Mouse (Mus musculus): ENCODE data around the gene Scarb1. TPM values are rescaled to one million over a fixed set of nuclear protein-coding genes. Genes with fewer than 3 reads are reported as not detected.
"Not testable (repeated sequence)": the region's sequence is repeated elsewhere in the genome, so short reads cannot be mapped to it uniquely, and the experiment has no call there.

Scarb1 gene
- polyA plus RNA-seq (2012; ENCODE audit: insufficient read depth, insufficient read length, missing spikeins): 18.6 and 30.7 TPM in 2 replicates

DNA sequence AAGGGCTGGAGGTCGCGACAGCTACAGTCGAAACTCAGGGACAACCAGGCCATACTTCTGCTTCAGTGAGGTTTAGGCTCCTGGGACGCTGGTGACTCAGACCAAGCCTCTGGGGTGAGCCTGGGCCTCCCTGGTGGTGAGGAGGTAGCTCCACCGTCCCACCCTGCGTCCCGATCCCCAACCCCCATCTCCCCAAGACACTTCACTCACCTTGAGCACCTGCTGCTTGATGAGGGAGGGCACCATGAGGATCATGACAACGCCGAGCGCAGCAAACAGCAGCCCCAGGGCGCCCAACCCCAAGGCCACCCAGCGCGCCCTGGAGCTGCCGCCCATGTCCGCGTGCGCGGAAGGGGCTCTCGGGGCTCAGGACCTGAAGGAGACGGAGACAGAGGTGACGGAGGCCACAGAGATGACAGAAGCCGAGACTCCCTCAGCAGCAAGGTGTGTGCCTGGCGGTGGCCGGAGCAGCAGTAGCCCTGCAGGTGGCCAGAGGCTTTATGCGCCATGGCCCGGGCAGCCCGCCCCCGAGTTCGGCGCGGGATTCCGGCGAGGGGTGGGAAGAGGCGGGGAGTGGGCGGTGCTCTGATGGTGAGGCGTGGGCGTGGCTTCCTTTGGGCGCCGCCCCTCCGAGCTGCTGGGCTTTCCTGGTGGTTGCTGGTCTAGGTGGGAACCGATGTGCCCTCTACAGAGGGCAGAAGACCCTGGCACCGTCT, at the start of gene Scarb1:
Gene Scarb1 (minus strand): TSS at position 548 of the 716 bp plus-strand sequence.
- peak within 1 kb of the TSS; percentile 85 for H3K27ac ChIP-seq (replicated peaks; ENCODE audit: low read depth, low read length)
- H3K4me1 ChIP-seq (ENCODE audit: control insufficient read depth, insufficient read depth, insufficient read length, low read length): peaks cover 22% of the 10 kb centered on the region
- peak within 1 kb of the TSS; percentile 94 for H3K4me3 ChIP-seq (ENCODE audit: insufficient read depth, low read depth, low read length)

DNA sequence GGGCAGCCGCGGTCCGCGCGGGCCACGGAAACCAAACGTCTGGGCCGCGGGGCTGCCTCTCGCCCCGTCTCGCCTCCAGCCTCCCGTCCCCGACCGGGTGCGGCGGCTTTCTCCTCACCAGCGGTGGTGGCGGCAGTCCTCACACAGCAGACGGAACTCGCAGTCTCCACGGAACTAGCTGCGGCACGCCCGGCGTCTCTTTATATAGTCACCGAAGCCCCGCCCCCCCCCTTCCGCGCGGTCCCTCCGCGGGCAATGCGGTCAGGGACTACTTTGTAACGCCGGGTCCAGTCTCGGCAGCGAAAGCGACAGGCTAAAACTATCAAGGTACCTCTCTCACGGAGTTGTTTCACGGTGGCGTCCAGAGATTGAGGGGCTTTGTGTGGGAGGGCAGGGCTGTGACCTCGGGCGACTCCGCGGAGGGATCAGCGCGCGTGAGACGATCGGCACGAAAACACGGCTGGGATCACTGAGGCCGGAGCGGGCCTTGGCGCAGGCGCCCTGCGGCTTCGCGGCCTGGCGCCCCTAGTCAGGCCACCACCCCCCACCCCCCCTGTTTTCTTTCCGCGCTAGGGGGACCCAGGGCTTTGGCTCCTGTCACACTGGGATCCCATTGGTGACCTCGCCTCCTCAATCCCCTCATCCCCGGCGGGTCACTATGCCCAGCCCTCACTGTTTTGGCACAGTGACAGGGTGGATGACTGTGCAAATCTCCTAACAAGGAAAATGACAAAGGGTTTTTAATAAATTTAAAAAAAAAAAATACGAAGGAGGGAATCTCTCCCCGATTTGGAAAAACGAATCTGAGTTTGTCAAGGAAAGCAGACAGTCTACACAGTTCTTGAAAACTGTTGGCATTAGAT, 48.9 kb upstream of the Scarb1 start, which contains the start of gene Ubc:
Gene Ubc (minus strand): TSS at position 624 of the 863 bp plus-strand sequence.
- Histone ChIP-seq H3K4me1 (ENCODE audit: control insufficient read depth, insufficient read depth, insufficient read length, low read length) (peaks cover 13% of the 10 kb centered on the region), H3K27ac (replicated peaks; ENCODE audit: low read depth, low read length) (peak within 1 kb of the TSS; percentile 100), H3K4me3 (ENCODE audit: insufficient read depth, low read depth, low read length) (peak within 1 kb of the TSS; percentile 85)

DNA sequence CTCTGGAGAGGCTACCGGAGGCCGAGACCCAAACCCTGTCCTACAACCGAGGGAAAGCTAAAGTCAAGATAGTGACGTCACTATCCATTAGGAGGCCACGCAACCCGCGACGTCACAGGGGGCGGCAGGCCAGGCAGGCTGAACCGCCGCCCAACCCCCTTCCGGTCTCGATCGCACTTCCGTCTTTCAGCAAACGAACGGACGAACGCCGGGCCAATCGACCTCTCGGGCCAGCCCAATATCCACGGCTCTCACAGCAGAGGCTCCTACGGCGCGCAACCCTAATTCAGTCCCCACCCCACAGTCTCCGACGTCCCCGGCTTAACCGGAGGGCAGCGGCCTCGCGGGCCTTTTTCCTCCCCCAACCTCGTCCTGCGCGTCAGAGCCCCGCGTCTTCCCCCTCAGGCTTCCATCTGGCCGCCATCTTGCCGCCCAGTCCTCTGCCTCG, 48.3 kb upstream of the Scarb1 start, which contains the start of gene Gm10382:
Gene Gm10382 (plus strand): TSS at position 192 of the 448 bp plus-strand sequence.
- peaks cover 10% of the 10 kb centered on the region for H3K4me1 ChIP-seq (ENCODE audit: control insufficient read depth, insufficient read depth, insufficient read length, low read length)
- H3K4me3 ChIP-seq (ENCODE audit: insufficient read depth, low read depth, low read length): peak within 1 kb of the TSS; percentile 85
- H3K27ac ChIP-seq (replicated peaks; ENCODE audit: low read depth, low read length): peak within 1 kb of the TSS; percentile 100

DNA sequence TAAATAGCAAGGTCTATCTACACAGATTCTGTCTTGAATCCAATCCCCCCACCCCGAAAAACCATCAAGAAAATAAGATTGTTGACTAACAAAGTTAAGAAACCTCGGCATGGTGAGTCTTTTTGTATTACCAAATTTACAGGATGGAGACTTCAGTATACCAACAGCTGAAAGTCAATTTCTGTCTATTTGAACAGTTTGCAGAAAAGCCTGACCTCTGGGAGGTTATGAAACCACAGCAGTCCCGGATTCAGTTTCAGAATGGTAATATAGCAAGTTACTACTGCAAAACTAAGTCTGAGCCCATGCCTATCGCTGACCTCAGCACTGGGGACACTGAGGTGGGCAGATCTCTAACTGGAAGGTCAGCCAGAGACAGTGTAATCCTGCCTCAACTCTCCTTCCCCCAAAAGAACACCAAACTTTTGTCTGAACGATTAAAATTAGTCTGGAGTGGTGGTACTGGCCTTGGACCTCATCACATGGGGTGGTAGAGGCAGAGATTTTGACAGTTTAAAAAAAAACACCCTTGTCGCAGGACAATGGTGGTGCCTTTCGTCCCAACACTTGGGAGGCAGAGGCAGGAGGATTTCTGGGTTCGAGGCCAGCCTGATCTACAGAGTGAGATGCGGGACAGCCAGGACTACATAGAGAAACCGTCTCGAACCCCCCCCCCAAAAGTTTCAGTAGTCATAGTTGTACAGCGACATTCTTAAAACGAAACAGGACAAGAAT, 47.6 kb upstream of the Scarb1 start:
- Histone ChIP-seq H3K27ac (replicated peaks; ENCODE audit: low read depth, low read length) (peak overlapping the region; percentile 100), H3K4me3 (ENCODE audit: insufficient read depth, low read depth, low read length) (peak overlapping the region; percentile 85), H3K4me1 (ENCODE audit: control insufficient read depth, insufficient read depth, insufficient read length, low read length) (peaks cover 7% of the 10 kb centered on the region; the same call in 1 of the 2 replicates)

DNA sequence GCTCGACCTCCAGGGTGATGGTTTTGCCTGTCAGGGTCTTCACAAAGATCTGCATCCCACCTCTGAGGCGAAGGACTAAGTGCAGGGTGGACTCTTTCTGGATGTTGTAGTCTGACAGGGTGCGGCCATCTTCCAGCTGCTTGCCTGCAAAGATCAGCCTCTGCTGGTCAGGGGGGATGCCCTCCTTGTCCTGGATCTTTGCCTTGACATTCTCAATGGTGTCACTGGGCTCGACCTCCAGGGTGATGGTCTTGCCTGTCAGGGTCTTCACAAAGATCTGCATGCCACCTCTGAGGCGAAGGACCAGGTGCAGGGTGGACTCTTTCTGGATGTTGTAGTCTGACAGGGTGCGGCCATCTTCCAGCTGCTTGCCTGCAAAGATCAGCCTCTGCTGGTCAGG, 46.4 kb upstream of the Scarb1 start:
- H3K4me1 ChIP-seq (ENCODE audit: control insufficient read depth, insufficient read depth, insufficient read length, low read length); H3K27ac ChIP-seq (replicated peaks; ENCODE audit: low read depth, low read length): not testable (repeated sequence)
- peak overlapping the region; percentile 26 for H3K4me3 ChIP-seq (ENCODE audit: insufficient read depth, low read depth, low read length)

DNA sequence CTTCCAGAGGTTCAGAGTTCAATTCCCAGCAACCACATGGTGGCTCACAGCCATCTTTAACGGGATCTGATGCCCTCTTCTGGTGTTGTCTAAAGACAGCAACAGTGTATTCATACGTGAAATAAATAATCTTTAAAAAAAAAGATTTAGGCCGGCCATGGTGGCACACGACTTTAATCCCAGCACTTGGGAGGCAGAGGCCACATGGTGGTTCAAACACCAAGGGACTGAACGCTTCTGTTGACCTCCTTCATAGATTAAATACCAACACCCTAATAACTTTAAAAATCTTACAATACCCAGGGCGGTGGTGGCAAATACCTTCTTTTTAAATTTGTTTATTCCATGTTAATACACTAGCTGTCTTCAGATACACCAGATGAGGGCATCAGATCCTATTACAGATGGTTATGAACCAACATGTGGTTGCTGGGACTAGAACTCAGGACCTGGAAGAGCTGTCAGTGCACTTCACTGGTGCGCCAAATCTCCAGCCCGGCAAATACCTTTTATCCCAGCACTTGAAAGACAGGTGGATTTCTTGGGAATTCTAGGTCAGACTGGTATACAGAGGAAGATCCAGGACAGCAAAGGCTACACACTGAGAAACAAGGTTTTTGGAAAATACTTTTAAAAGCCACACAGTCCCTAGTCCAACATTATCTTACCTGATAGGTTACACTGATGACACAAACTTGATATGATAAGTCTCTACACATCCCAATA, 44.5 kb upstream of the Scarb1 start:
- Histone ChIP-seq H3K4me3 (ENCODE audit: insufficient read depth, low read depth, low read length) (peak overlapping the region; percentile 49), H3K27ac (replicated peaks; ENCODE audit: low read depth, low read length) (no peak overlapping the region), H3K4me1 (ENCODE audit: control insufficient read depth, insufficient read depth, insufficient read length, low read length) (no peaks in the 10 kb centered on the region)

GRCm38 (mm10) chr5:125384512-125385214, 43.8 kb upstream of the Scarb1 start:
- Histone ChIP-seq H3K4me1 (ENCODE audit: control insufficient read depth, insufficient read depth, insufficient read length, low read length) (no peaks in the 10 kb centered on the region), H3K4me3 (ENCODE audit: insufficient read depth, low read depth, low read length) (peak overlapping the region; percentile 49), H3K27ac (replicated peaks; ENCODE audit: low read depth, low read length) (no peak overlapping the region)

DNA sequence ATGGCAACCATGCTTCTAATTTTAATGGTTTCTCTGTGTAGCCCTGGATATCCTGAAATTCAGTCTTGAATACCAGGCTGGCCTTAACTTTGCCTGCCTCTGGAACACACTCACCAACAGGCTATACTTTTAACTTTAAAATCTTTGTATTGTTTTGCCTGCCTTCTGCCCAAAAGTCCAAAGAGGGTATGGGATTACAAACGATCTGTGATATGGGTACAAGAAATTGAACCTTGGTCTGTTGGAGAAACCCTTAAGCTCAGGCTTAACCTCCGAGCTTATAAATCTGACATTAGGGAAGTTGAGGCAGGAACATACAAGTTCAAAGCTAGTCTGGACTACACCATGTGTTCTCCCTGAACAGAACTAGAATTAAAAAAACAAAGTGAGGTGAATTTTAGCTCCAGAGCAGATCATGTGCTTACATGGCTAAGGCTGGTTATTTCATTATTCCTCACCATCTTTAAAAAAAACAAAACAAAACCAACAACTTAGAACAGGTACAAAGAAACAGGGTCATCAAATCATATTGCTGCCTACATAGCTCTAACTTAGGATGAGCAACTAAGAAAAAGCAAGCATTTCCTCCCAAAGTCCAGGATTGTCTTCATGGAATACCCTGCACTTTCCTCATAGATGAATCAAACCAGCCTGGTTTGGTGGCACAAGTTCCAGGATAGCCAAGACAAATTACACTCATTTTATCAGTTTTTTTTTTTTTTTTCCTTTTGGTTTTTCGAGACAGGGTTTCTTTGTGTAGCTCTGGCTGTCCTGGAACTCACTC, 42.9 kb upstream of the Scarb1 start:
- Histone ChIP-seq H3K4me1 (ENCODE audit: control insufficient read depth, insufficient read depth, insufficient read length, low read length) (no peaks in the 10 kb centered on the region), H3K4me3 (ENCODE audit: insufficient read depth, low read depth, low read length) (no peak overlapping the region), H3K27ac (replicated peaks; ENCODE audit: low read depth, low read length) (no peak overlapping the region)

- Histone ChIP-seq H3K4me3 (ENCODE audit: insufficient read depth, low read depth, low read length) (no peak overlapping the region), H3K27ac (replicated peaks; ENCODE audit: low read depth, low read length) (no peak overlapping the region)
Observed at GRCm38 (mm10) chr5:125382673-125383558, 42.0 kb upstream of the Scarb1 start.

GRCm38 (mm10) chr5:125381954-125382672, 41.2 kb upstream of the Scarb1 start:
- H3K4me3 ChIP-seq (ENCODE audit: insufficient read depth, low read depth, low read length): no peak overlapping the region
- no peak overlapping the region for H3K27ac ChIP-seq (replicated peaks; ENCODE audit: low read depth, low read length)
- no peaks in the 10 kb centered on the region for H3K4me1 ChIP-seq (ENCODE audit: control insufficient read depth, insufficient read depth, insufficient read length, low read length)

More at GRCm38 (mm10) chr5:125382673-125383558, 42.0 kb upstream of the Scarb1 start:
- H3K4me1 ChIP-seq (ENCODE audit: control insufficient read depth, insufficient read depth, insufficient read length, low read length): no peaks in the 10 kb centered on the region

- Histone ChIP-seq H3K4me1 (ENCODE audit: control insufficient read depth, insufficient read depth, insufficient read length, low read length) (no peaks in the 10 kb centered on the region), H3K4me3 (ENCODE audit: insufficient read depth, low read depth, low read length) (no peak overlapping the region), H3K27ac (replicated peaks; ENCODE audit: low read depth, low read length) (no peak overlapping the region)
Observed at GRCm38 (mm10) chr5:125378919-125379318, 38.0 kb upstream of the Scarb1 start.

GRCm38 (mm10) chr5:125377214-125377613, 36.3 kb upstream of the Scarb1 start:
- H3K4me3 ChIP-seq (ENCODE audit: insufficient read depth, low read depth, low read length): no peak overlapping the region
- no peaks in the 10 kb centered on the region for H3K4me1 ChIP-seq (ENCODE audit: control insufficient read depth, insufficient read depth, insufficient read length, low read length)

More at GRCm38 (mm10) chr5:125377214-125377613, 36.3 kb upstream of the Scarb1 start:
- H3K27ac ChIP-seq (replicated peaks; ENCODE audit: low read depth, low read length): no peak overlapping the region

Data from brown adipose tissue, adult 24 weeks (tissue).